Mouse (Mus musculus): Measurements from ENCODE around the gene Polg2. TPM values are rescaled to one million over a fixed set of nuclear protein-coding genes. Genes with fewer than 3 reads are reported as not detected.

The Polg2 gene
- 3.6 TPM for polyA plus RNA-seq (2015; fragmentation: Illumina TruSeq; extraction: RNeasy Lipid Tissue Mini Kit (QIAGEN cat#74804); ENCODE audit: low read depth, low replicate concordance)

DNA sequence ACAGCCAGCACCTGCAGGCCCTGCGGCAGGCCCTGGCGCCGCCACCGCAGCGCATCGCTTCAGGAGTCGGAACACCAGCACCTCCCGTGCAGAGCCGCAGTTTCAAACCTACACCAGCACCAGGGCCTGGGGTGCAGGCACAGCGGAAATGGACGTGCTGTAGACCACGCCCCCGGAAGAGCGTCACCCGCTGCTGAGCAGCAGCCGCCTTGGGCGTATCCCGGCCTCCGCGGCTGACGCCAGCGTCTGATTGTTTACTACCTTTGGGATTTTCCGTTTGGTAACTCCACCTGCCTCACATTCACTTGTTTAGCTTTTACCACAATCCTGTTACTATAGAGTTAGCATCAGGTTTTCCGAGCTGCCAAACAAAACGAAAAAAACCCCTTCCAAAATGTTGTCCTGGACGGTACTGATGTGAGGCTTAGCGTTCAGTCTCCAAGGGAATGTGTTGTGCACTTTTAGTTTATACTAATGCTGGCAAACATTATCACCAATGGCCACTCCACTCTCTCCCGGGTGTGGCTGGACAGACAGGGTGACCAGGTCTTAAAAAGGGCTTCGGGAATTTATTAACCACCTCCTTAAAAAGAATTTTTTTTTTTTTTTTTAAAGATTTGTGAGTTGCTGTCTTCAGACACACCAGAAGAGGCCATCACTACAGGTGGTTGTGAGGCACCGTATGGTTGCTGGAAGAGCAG is at the start of gene Polg2:
Polg2 (minus strand) TSS at position 150 of the 701 bp plus-strand sequence.

DNA sequence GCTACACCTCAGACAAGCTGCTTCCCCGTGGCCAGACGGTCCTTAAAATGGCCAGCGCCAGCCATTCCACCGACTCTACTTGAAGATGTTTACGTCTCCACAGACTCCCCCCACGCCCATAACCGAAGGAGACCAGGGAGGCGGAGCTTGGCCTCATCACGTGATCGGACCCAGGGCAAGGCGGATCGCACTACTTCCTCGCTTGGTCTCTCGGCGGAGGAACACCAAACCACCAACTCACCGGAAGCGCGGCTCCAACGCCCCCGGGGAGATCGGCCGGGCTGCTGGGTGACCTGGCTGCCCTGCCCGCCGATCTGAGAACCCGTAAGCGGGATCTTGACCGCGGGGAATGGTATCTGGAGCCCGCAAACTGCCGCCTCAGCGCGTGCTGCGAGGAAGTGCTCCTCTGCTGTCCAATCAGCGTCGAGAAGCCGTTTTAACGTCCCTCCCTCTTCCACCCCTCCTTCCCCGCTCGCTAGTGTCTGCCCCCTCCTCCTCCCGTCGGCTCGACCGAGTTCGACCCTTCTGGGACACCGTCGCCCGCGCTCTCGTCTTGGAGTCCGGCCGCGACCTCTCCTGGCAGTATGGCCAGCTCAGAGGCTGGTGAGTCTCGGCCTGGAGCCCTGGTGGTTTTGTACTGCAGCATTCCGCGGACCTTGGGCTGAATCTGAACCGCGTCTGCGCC is 9.6 kb upstream of the Polg2 start, which contains the start of the genes Ddx5 and Cep95:
Ddx5 (minus strand) TSS at position 411 of the 685 bp plus-strand sequence.
Cep95 (plus strand) TSS at position 478 of the 685 bp plus-strand sequence.

GRCm38 (mm10) chr11:106751039-106752018 is 28.0 kb downstream of the Polg2 start, which contains the start of gene Milr1:
TSS of gene Milr1 (plus strand) at chr11:106751226.

DNA sequence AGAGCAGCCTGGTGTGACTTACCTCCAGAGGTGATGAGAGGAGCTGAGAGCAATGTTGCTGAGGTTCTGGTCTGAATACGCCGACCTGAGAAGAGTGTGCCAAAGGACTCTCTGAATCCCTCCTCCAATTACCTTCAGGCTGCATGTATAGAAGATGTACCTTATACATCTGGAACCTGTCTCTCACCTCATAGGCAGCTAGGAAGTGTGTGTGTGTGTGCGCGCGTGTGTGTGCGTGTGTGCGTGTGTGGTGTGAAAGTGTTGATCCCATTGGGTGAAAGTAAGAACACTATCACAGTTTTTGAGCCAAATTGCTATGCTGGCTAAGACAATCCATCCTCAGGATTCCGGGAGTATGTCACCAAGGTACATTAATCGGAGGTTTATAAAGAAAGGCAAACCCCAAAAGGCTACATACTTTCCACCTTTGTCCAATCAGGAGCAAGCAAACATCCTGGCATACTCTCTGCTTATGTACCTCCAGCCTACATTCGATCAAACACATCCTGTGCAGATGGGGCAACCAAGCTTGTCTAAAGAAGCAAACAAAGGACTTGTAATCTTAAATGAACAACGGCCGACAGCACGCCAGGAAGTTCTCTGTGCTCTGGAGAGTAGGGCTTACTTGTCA is 29.1 kb downstream of the Polg2 start, which contains the start of gene Pecam1:
Pecam1 (minus strand) TSS at position 508 of the 631 bp plus-strand sequence.

Other genes starting within 250 kb of the Polg2 start
- 75.3 TPM for gene Tex2, start 166.1 kb downstream of the Polg2 start, polyA plus RNA-seq (2015; fragmentation: Illumina TruSeq; extraction: RNeasy Lipid Tissue Mini Kit (QIAGEN cat#74804); ENCODE audit: low read depth, low replicate concordance)
- gene Pecam1, start 28.9 kb downstream of the Polg2 start, polyA plus RNA-seq (2015; fragmentation: Illumina TruSeq; extraction: RNeasy Lipid Tissue Mini Kit (QIAGEN cat#74804); ENCODE audit: low read depth, low replicate concordance) = 18.3 TPM
- gene Milr1, start 28.3 kb downstream of the Polg2 start, polyA plus RNA-seq (2015; fragmentation: Illumina TruSeq; extraction: RNeasy Lipid Tissue Mini Kit (QIAGEN cat#74804); ENCODE audit: low read depth, low replicate concordance) = 0.83 TPM
- 599 TPM for gene Ddx5, start 9.6 kb upstream of the Polg2 start, polyA plus RNA-seq (2015; fragmentation: Illumina TruSeq; extraction: RNeasy Lipid Tissue Mini Kit (QIAGEN cat#74804); ENCODE audit: low read depth, low replicate concordance)
- gene Cep95, start 9.7 kb upstream of the Polg2 start, polyA plus RNA-seq (2015; fragmentation: Illumina TruSeq; extraction: RNeasy Lipid Tissue Mini Kit (QIAGEN cat#74804); ENCODE audit: low read depth, low replicate concordance) = 10.9 TPM
- gene Smurf2, start 141.2 kb upstream of the Polg2 start, polyA plus RNA-seq (2015; fragmentation: Illumina TruSeq; extraction: RNeasy Lipid Tissue Mini Kit (QIAGEN cat#74804); ENCODE audit: low read depth, low replicate concordance) = 20.5 TPM
- 33.5 TPM for gene Kpna2, start 220.0 kb upstream of the Polg2 start, polyA plus RNA-seq (2015; fragmentation: Illumina TruSeq; extraction: RNeasy Lipid Tissue Mini Kit (QIAGEN cat#74804); ENCODE audit: low read depth, low replicate concordance)
- gene 1810010H24Rik, start 246.1 kb upstream of the Polg2 start, polyA plus RNA-seq (2015; fragmentation: Illumina TruSeq; extraction: RNeasy Lipid Tissue Mini Kit (QIAGEN cat#74804); ENCODE audit: low read depth, low replicate concordance) = 4.3 TPM